Mouse (Mus musculus) splenic B cell, adult 2 months (primary cell): Measurements from ENCODE around the gene Pou2f3.

Experiments
- DNase-seq: peaks from one replicate; pipeline ENCODE4 v3.0.0-alpha.2; 2011; ENCODE audit warnings: low read depth, low spot score
- H3K27me3 ChIP-seq: 2 replicates; pipeline ENCODE4 v1.6.1; 2012; ENCODE audit warnings: mild to moderate bottlenecking, low read length, moderate library complexity, mixed read lengths; ENCODE audit not compliant: control insufficient read depth, poor library complexity, insufficient read depth, severe bottlenecking
- H3K36me3 ChIP-seq: 2 replicates; pipeline ENCODE4 v1.6.1; 2012; ENCODE audit warnings: mild to moderate bottlenecking, low read length, moderate library complexity, mixed read lengths; ENCODE audit not compliant: control insufficient read depth, poor library complexity, insufficient read depth, severe bottlenecking

The Pou2f3 gene

DNA sequence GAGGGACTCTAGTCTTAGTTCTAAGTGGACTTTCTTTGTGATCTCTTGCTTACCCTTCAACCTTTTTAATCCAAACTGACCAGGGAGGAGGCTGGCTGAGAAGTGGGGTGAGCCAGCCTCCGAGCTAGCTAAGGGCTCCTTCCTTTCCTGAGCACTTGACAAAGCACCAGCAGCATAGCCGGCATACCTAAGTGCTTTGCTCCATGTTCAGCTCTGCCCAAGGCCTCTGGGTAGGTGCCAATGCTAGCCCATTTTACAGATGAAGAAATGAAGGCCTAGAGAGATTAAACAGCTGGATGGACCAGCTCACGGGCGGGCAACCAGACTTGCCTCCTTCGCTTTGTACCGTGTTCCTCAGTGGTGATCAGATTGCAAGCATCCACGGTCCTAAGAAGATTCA lies 26.4 kb upstream of the Pou2f3 start:
- no peak for DNase-seq
- H3K36me3 ChIP-seq, result no peaks in the 10 kb centered on the region

DNA sequence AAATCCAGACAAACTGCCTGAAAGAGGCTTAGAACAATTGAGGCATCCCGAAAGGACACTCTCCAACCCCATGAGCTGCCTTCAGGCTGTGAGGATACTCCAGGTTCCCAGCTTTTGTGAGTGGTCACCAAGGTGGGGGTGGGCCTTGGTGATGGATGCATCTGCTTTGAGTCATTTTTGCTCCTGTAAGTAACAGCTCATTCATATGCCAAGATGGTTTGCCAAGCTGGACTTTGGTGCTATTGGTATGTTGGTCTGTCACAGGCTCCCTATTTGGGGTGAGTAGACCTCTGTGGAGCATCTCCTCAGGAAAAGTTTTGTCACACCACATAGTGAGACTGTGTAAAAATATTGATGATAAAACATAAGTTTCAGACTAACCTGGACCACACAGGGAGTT lies 25.9 kb upstream of the Pou2f3 start:
- H3K27me3 ChIP-seq, result no peaks in the 10 kb centered on the region
- no peak for DNase-seq
- H3K36me3 ChIP-seq, result no peaks in the 10 kb centered on the region

More for the DNA sequence above, 26.4 kb upstream of the Pou2f3 start:
- H3K27me3 ChIP-seq, result no peaks in the 10 kb centered on the region

DNA sequence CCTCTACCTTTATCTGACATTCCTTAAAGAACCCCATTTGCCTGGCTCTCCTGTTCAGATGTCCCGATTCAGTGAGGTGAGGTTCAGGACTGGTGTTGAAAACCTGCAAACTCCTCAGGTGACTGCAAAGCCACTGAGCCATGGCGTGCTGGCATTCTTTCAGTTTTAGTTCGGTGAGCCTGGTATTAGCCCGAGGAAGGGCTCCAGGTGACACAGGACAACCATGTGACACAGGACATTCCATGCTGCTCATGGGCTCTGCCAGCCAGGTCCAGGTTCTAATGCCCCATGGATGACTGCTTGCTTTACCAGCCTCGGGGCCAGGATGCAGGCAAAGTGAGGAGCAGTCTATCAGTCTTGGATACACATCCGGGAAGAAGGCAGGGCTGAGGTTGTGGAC lies 25.2 kb upstream of the Pou2f3 start:
- Histone ChIP-seq H3K27me3 (no peaks in the 10 kb centered on the region), H3K36me3 (no peaks in the 10 kb centered on the region)
- no peak for DNase-seq

DNA sequence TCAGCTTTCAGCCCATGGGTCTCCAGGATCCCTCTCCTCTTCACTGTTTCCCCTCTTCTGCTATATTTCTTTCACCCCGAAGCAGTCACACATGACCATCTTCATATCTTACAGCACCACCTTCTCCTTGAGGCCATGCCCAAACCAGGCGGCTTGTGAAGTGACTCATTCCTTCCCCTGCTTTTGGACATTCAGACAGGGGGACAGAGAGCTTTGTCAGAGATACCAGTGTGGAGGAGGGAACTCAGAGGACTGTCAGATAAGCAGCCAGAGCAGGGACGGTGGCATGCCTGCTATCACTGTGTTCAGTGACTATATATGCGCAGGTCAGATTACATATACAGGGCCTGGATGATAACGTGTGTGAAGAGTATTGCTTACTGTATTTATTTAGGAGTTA lies 24.3 kb upstream of the Pou2f3 start:
- Histone ChIP-seq H3K36me3 (no peaks in the 10 kb centered on the region), H3K27me3 (no peaks in the 10 kb centered on the region)
- no peak for DNase-seq

DNA sequence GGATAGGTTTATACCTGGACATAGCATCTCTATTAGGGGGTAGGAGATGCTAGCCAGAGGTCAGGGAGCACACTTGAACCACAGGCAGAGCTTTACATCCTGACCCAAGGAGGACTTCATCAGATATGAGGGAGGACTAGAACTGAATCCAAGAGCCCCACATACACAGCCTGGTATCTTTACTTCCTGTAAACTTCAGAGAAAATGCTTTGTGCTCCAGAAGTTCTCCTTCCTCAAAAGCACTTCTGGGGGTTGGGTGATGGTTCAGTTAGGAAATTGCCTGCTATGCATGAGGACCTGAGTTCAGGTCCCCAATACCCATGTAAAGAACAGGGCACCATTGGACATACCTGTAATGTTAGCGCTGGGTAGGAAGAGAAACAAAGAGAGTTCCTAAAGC lies 23.3 kb upstream of the Pou2f3 start:
- Histone ChIP-seq H3K36me3 (no peaks in the 10 kb centered on the region), H3K27me3 (no peaks in the 10 kb centered on the region)
- no peak for DNase-seq

DNA sequence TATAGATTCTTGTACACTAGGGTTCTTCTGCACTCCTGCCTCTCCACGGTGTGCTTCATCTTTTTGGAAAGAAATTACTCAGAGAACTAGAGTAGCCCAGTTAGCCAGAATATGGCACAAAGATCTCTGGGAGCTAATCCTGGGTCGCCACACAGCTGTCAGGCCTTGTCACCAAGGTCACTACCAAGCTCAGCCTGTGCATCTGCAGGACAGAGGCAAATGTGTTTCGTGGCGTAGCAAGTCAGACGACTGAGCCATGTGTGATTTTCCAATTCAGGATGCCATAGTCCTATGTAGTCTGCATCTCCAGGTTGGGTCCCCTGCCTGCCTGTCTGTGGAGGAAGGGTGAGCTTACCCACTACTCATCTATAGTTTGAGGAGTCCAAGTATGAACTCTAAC lies 22.9 kb upstream of the Pou2f3 start:
- DNase-seq, result no peak
- Histone ChIP-seq H3K27me3 (no peaks in the 10 kb centered on the region), H3K36me3 (no peaks in the 10 kb centered on the region)

DNA sequence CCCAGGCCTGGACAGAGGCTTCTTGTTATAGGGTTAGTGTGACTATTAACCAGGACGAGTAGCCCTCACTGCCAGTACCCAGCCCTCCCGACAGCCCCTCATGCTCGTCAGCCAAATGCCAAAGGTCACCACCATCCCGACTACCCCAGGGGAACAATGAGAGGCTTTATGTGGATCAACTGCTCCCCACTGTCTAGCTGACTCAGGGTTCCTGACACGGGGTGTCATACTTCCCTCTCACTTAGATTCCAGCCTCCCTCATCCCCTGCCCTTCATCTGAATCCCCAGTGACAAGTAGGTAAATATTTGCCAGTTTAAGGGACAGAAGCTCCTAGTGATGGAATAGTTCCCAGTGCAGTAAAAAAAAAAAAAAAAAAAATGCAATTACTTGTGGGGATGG lies 22.1 kb upstream of the Pou2f3 start:
- DNase-seq, result no peak
- Histone ChIP-seq H3K36me3 (no peaks in the 10 kb centered on the region), H3K27me3 (no peaks in the 10 kb centered on the region)

DNA sequence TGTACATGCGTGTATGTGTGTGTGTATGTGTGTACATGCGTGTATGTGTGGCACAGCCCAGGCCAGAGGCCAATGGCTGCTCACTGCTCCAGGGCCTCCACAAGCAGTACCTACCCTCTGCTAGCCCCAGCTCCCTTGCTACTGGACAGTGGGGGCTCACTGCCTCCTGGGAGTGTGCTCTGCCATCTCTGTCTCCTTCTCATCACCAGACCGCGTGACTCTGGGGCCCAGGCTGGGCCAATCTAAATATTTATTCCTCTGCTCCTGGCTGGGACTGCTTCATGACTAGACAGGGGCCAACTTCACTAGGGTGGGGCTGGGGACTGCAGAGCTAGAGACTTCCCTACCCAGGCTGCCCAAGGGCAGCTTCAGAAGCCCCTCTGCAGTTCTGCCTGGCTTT lies 21.6 kb upstream of the Pou2f3 start:
- Histone ChIP-seq H3K36me3 (no peaks in the 10 kb centered on the region), H3K27me3 (no peaks in the 10 kb centered on the region)
- no peak for DNase-seq

DNA sequence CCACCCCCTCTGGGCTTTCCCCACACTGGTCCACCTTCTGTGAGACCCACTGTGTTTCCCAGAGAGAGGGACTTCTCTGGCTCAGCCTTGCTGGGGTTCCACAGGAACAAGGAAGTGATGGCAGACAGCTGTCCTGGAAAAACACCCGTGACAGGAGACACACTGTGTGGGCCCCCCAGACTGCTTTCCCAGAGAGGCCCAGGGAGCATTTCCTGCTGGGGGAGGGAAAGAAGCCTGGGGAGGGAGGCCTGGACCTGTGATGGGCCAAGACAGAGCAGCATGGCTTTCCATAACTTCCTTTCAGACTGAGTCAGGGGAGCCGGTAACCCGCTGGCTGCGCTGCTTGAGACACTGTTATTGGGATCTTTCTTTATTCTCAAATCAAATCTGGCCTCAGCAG lies 20.7 kb upstream of the Pou2f3 start:
- DNase-seq, result no peak
- Histone ChIP-seq H3K27me3 (no peaks in the 10 kb centered on the region), H3K36me3 (no peaks in the 10 kb centered on the region)

DNA sequence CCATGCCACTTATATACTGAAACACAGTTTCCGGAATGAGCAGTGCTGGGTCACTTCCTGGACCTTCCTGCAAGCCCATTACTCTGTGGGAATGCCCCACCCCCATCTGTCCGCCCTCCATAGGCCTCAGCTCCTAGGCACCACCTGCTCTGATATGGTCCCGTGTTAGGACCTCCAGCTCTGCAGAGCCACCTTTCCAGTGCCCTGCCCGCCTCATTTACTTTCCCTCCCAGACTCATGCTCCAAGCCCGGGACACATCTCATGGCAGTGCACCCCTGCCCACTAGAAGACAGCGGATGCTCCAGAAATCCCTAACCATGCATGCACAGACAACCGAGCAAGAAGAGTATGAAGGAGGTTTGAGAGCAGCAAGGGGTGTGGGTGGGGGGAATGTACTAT lies 19.8 kb upstream of the Pou2f3 start:
- no peak for DNase-seq
- no peaks in the 10 kb centered on the region for H3K27me3 ChIP-seq
- no peaks in the 10 kb centered on the region for H3K36me3 ChIP-seq

DNA sequence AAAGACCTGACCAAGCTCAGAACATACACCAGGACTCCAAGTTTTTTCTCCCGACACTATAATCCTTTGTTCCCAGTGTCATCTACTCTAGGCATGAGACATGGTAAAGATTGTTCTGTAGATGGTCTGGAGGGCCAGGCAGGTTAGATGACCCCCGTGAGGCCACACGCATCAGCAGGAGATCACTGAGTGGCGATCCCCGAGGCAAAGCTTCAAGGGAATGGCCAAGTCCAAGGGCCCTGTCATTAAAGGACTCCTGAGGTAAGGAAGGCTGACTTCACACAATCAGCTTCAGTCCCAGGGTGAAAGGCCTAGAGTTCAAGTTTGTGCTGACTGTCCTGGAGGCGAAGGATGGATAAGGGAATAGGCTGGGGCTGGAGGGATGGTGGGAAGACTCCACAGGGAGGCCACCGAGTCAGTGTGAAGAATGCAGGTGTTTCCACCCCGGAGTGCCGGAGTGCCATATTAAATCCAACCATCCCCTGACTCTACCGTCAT lies 19.3 kb upstream of the Pou2f3 start:
- no peak for DNase-seq
- no peaks in the 10 kb centered on the region for H3K27me3 ChIP-seq

DNA sequence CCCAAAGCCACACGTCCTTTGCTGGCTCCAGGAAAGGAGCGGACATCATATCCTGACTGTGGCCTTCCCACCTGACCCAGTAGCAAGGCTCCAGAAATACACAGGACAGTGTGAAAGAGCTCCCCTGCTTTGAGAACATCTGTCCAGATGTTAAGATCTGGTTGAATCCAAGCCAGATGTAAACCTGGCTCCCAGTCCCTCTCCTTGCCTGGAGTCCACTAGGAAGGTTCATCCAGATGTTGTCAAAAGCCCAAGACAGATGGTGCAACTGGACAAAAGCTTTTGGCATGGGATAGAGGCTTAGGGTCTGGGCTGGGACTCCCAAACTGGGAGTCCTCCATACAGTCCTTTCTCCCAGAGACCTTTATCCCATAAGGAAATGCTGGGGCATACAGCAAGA lies 18.6 kb upstream of the Pou2f3 start:
- Histone ChIP-seq H3K36me3 (no peaks in the 10 kb centered on the region), H3K27me3 (no peaks in the 10 kb centered on the region)
- DNase-seq, result no peak

More for the DNA sequence above, 19.3 kb upstream of the Pou2f3 start:
- no peaks in the 10 kb centered on the region for H3K36me3 ChIP-seq

DNA sequence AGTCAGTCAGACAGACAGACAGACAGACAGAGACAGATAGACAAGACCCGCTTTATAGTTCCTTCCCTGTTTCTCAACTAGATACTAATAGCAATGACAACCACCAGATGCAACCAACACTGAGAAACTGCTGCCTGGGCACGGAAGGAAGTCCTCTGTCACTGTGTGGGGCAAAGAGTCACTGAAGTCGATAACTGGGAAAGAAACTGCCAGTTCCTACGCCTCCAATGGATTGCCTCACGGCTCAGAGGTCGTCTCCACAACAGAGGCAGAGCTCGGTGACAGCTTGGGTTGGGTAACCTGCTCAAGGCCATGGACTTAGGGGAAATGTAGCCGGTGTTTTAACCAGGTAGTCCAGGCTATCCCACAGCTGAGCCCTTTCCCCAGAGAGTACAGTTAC lies 17.5 kb upstream of the Pou2f3 start:
- no peaks in the 10 kb centered on the region for H3K27me3 ChIP-seq
- H3K36me3 ChIP-seq, result no peaks in the 10 kb centered on the region
- DNase-seq, result no peak

DNA sequence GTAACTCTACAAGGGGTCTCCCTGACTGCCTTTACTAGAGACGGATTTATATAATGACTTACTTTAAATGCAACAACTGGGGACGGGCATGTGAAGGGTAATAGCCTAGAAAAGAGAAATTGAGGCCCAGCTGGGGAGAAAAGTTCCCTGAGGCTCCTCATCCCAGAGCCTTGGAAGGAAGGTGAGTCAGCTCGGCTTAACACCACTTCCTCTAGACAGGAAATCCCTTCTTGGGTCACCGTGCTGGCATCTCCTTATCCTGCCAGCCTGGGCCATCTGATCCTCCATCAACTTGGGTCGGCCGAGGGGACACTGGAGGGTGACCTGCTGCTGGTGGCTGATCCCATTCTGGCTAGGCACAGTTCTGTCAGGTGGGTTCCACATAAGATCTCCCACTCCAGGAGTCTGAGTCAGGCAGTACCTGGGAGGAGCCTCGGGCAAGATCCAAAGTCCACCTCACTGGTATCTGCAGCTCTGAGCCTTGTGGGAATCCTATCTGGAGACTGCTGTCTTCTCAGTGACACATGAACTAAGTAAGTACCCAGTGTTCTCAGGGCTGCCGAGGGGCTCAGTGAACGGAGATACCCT lies 16.5 kb upstream of the Pou2f3 start:
- no peak for DNase-seq
- Histone ChIP-seq H3K36me3 (no peaks in the 10 kb centered on the region), H3K27me3 (no peaks in the 10 kb centered on the region)

DNA sequence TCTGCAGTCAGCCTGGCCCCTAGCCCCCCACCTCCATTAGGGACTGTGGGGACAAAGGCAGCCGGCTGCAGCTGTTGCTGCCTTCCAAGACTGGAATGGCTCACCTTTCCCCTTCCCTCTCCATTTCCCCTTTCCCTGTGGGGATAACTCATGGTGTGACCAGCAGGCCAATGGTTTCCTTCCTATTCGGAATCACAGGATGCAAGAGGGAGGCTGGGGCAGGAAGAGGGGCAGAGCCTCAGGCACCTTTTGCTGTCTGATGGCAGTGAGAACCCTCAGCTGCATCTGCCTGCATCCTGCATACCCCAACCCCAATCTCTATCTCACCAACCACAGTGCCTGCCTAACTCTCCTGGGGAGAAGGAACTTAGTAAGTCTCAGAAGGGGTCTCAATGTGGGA lies 15.3 kb upstream of the Pou2f3 start:
- no peak for DNase-seq
- Histone ChIP-seq H3K36me3 (no peaks in the 10 kb centered on the region), H3K27me3 (no peaks in the 10 kb centered on the region)

DNA sequence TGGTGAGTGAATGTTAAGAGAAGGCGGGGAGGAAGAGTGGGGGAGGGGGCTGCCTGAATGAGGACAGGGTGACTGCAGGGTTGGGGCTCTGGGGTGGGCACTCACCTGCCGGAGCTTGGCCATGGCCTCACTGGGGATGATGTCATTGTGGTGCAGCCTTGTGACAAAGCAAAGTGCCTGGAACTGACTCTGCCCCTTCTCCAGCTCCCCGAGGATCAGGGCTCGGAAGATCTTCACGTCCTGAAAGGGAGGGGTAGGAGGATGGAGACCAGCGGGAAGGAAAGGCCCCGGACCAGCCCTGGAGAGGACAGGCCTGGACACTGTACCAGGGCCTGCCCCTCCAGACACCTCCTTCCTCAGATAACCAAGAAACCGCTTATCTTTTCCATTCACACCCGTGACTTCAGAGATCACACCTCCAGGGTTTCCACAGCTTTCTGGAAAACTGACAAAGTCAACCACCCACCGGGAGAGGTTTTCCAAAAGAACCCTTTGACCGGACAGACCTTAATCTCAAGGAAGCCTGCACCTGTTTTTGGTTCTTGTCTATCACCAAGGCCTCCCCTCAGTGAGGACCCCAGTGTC lies 14.7 kb upstream of the Pou2f3 start:
- DNase-seq, result no peak
- Histone ChIP-seq H3K36me3 (no peaks in the 10 kb centered on the region), H3K27me3 (no peaks in the 10 kb centered on the region)
